Mouse (Mus musculus) CH12.LX (cell line): ENCODE measurements at regions not wholly inside any gene's neighbourhood (a gene's known extent, or its start where the extent isn't known, plus 50 kb on each side); places are given as distances from the start of the nearest gene placed in this dataset.
A peak's percentile ranks its signal among the peaks of the same experiment; 100 is the strongest.
"Not testable (repeated sequence)": the region's sequence is repeated elsewhere in the genome, so short reads cannot be mapped to it uniquely, and the experiment has no call there.

ENCODE experiments used
- DNase-seq: peaks from one replicate; pipeline ENCODE4 v3.0.0-alpha.2; 2013; ENCODE audit errors: extremely low read depth
- H3K27ac ChIP-seq: 2 replicates; pipeline ENCODE4 v1.5.1; 2012; ENCODE audit warnings: low read depth, mild to moderate bottlenecking, control low read depth, moderate library complexity; ENCODE audit not compliant: insufficient read depth
- H3K27me3 ChIP-seq: replicated peaks from 2 replicates; pipeline ENCODE3; 2012; ENCODE audit warnings: inconsistent platforms
- H3K36me3 ChIP-seq, 2 experiments: replicated peaks in 1 of 2; 2 replicates each; pipeline versions ENCODE3 to v1.6.1; 2012; ENCODE audit warnings: inconsistent platforms in 1 of 2, low read length in 1 of 2, mild to moderate bottlenecking in 1 of 2, mixed read lengths in 1 of 2, moderate library complexity in 1 of 2; ENCODE audit not compliant: control insufficient read depth in 1 of 2, insufficient read depth in 1 of 2
- H3K4me1 ChIP-seq, 2 experiments: 2 replicates each; pipeline ENCODE4 v1.6.1; 2012; ENCODE audit warnings: inconsistent platforms in 1 of 2, moderate library complexity in 1 of 2; ENCODE audit not compliant: insufficient read depth in 2 of 2, control insufficient read depth in 1 of 2
- H3K4me2 ChIP-seq: 2 replicates; pipeline ENCODE4 v1.6.1; 2012; ENCODE audit warnings: low read depth, mild to moderate bottlenecking, control low read depth; ENCODE audit not compliant: poor library complexity, insufficient read depth, severe bottlenecking
- H3K4me3 ChIP-seq, 3 experiments: fragments of 150-350 bp in 1 of 3; sonication (generic) in 1 of 3; replicated peaks in 1 of 3; 2 replicates each; pipeline versions ENCODE3 to v1.5.1; 2011 to 2012; ENCODE audit warnings: low read depth in 2 of 3, low read length in 2 of 3, mild to moderate bottlenecking in 2 of 3, moderate library complexity in 2 of 3, control low read depth in 1 of 3, improper control_type of control experiment in 1 of 3, inconsistent platforms in 1 of 3, mixed read lengths in 1 of 3; ENCODE audit not compliant: poor library complexity in 1 of 3
- H3K79me2 ChIP-seq: replicated peaks from 2 replicates; pipeline ENCODE4 v1.6.1; 2012; ENCODE audit warnings: mild to moderate bottlenecking, moderate library complexity; ENCODE audit not compliant: control insufficient read depth, poor library complexity, insufficient read depth, severe bottlenecking; ENCODE audit errors: extremely low read depth
- H3K9ac ChIP-seq: 2 replicates; pipeline ENCODE4 v1.6.1; 2012; ENCODE audit warnings: low read depth, mild to moderate bottlenecking, control low read depth, moderate library complexity; ENCODE audit not compliant: insufficient read depth
- H3K9me3 ChIP-seq: replicated peaks from 2 replicates; pipeline ENCODE3; 2012; ENCODE audit warnings: low read length, inconsistent platforms, mixed read lengths
- NRF1 ChIP-seq: IDR thresholded peaks from 2 replicates; pipeline ENCODE4 v1.6.1; 2014; ENCODE audit warnings: low read depth, mild to moderate bottlenecking, inconsistent platforms, low read length, improper control_type of control experiment, moderate library complexity
- dilution Hi-C: fragments of 300-500 bp; cut with MboI; formaldehyde crosslinking; loops from 2 replicates; pipeline ENCODE4 v1.14.3; 2020; ENCODE audit warnings: low sequenced_read_pairs; ENCODE audit not compliant: extremely low pct_unique_long_range_greater_than_20kb, extremely low pct_ligation_motif_present
- in situ Hi-C: fragments of 300-500 bp; cut with MboI; formaldehyde crosslinking; loops from 3 replicates; pipeline ENCODE4 v1.14.3; 2019; ENCODE audit warnings: low sequenced_read_pairs, low pct_ligation_motif_present, low pct_unique_long_range_greater_than_20kb, mixed read lengths

- H3K9ac ChIP-seq, in situ Hi-C loops, H3K27ac ChIP-seq, dilution Hi-C loops, H3K9me3 ChIP-seq, H3K4me3 ChIP-seq, H3K79me2 ChIP-seq, H3K4me1 ChIP-seq, H3K4me2 ChIP-seq, DNase-seq, H3K36me3 ChIP-seq, H3K27me3 ChIP-seq: not testable (repeated sequence)
These were observed 60.1 kb downstream of the Dynlt1b start for GRCm38 (mm10) chr17:6489926-6490564.

DNA sequence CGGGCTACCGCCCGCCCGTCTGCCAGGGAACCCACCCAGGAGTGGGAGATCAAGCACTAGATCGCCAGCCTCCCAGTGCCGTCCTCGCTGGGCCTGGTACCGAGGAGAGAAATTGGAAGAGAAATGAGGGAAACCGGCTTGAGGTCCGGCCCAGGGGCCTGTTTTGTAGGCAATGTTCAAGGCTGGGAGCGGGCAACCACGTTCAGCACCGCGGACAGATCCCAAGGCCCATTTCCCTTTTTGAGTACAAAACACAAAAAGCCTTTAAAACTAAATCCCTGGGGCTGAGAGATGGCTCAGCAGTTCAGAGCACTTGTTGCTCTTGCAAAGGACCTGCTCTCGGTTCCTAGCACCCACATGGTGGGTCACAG is 60.6 kb downstream of the Dynlt1b start:
- H3K36me3 ChIP-seq, H3K9me3 ChIP-seq, H3K4me2 ChIP-seq, H3K79me2 ChIP-seq, dilution Hi-C loops, H3K27me3 ChIP-seq, H3K9ac ChIP-seq, H3K4me3 ChIP-seq, in situ Hi-C loops, DNase-seq, H3K4me1 ChIP-seq, H3K27ac ChIP-seq: not testable (repeated sequence)

DNA sequence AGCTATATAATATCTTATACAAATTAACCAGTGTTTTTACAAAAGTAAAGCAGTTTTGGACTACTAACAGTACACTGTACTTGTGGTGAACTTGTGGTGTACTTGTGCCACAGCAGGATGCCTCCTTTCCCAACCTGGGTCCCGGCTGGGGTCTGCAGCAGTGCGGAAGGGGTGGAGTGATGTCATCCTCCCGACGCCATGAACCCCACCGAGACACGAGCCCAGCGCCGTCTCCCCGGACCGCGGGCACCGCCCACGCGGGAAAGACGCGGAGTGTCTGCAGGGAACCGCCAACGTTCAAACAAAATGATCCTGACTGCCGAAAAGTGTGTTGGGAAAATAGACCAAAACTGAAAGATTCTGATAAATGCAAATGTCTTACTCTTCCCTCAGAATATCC is 62.6 kb downstream of the Dynlt1b start:
- H3K27me3 ChIP-seq, in situ Hi-C loops, H3K9ac ChIP-seq, H3K4me3 ChIP-seq, H3K9me3 ChIP-seq, H3K79me2 ChIP-seq, H3K4me1 ChIP-seq, H3K27ac ChIP-seq, H3K36me3 ChIP-seq, dilution Hi-C loops, DNase-seq, H3K4me2 ChIP-seq: not testable (repeated sequence)

GRCm38 (mm10) chr17:6492950-6493349 is 63.0 kb downstream of the Dynlt1b start:
- H3K4me1 ChIP-seq, H3K27ac ChIP-seq, in situ Hi-C loops, H3K4me3 ChIP-seq, H3K36me3 ChIP-seq, dilution Hi-C loops, H3K4me2 ChIP-seq, H3K9ac ChIP-seq, H3K79me2 ChIP-seq, H3K9me3 ChIP-seq, DNase-seq, H3K27me3 ChIP-seq: not testable (repeated sequence)
- TF ChIP-seq NRF1: 0 out of 2 replicates have a peak, but pooled peaks have one; percentile 31

- H3K4me1 ChIP-seq, H3K27me3 ChIP-seq, H3K9ac ChIP-seq, H3K4me3 ChIP-seq, H3K79me2 ChIP-seq, H3K36me3 ChIP-seq, H3K4me2 ChIP-seq, dilution Hi-C loops, H3K9me3 ChIP-seq, H3K27ac ChIP-seq, in situ Hi-C loops, DNase-seq: not testable (repeated sequence)
These were observed 66.6 kb downstream of the Dynlt1b start for GRCm38 (mm10) chr17:6496491-6496890.

DNA sequence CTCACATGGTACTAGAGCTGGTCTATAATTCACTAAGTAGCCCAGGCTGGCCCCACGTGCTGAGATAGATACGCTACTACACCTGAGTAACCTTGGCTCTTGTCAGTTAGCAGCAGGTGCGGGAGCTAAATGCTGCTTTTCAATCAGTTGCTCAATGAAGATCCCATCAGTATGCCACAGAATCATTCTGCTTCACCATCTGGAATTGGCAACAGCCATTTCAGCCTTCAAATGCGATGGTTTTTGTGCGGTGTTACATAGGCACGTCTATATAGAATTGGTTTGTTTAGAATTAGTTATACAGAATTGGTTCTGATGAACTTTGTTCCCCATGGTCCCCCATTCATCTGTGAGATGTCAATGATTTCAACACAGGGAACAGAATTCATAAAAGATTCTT is 72.8 kb downstream of the Dynlt1b start:
- dilution Hi-C loops, H3K27me3 ChIP-seq, H3K79me2 ChIP-seq, in situ Hi-C loops, H3K9ac ChIP-seq, H3K27ac ChIP-seq, H3K9me3 ChIP-seq, DNase-seq, H3K4me3 ChIP-seq, H3K4me1 ChIP-seq, H3K4me2 ChIP-seq: not testable (repeated sequence)
- H3K36me3 ChIP-seq: peaks cover 0 to 11% of the 10 kb centered on the region in 2 experiments
